Mouse (Mus musculus): ENCODE measurements at regions not wholly inside any gene's neighbourhood (a gene's known extent, or its start where the extent isn't known, plus 50 kb on each side); places are given as distances from the start of the nearest gene placed in this dataset.

DNA sequence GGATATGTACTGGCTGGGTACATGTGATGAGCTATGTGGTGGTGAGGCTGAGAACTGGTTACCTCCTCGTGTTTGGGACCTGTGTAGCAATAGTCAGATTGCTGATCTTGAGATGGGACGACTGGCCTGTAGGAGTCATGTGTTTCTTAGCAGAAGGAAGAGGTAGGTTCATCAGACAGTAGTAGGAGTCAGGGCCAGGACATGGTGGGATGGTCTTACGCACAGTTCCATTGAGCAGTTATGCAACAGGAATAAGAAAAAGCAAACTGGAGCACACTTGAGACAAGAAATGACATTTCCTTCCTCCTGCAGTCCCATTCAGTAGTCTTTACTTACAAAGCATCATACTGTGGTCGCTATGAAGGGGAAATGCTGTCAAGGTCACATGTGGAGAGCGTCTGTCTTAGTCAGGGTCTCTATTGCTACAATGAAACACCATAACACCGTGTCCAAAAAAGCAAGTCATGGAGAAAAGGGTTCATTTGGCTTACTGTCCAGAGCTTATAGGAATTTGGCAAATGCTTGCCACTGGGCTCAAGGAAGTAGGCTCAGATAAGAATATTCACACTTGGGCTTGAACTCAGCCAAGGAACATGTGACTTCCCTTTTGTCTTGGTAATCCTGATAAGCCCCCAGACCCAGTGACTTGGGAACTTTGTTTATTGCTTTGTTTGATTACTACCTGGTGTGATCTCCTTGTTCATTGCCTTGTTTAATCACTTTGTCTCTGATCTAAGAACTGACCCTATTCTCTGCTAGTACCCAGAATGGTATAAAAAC, 72.0 kb downstream of the Tnfaip3 start:
- 79% methylated on average over 6 of the region's 6 CpGs for WGBS
- no peak for ATAC-seq

GRCm38 (mm10) chr10:18946727-18947126, 68.7 kb downstream of the Tnfaip3 start:
- Histone ChIP-seq H3K9me3 (ENCODE audit: control insufficient read depth, low read length) (no peaks in the 10 kb centered on the region), H3K4me1 (ENCODE audit: control insufficient read depth, insufficient read depth, low read depth, low read length) (no peaks in the 10 kb centered on the region), H3K9ac (ENCODE audit: low read depth, low read length) (no peak overlapping the region), H3K27me3 (replicated peaks; ENCODE audit: control insufficient read depth, insufficient read depth, low read length) (no peaks in the 10 kb centered on the region), H3K4me3 (ENCODE audit: low read length) (no peak overlapping the region), H3K27ac (ENCODE audit: low read depth, low read length) (no peak overlapping the region), H3K36me3 (ENCODE audit: control insufficient read depth, insufficient read depth, low read length) (no peaks in the 10 kb centered on the region), H3K4me2 (ENCODE audit: low read length) (no peak overlapping the region)
- no peak for ATAC-seq

More for the DNA sequence above, 72.0 kb downstream of the Tnfaip3 start:
- Histone ChIP-seq H3K4me1 (ENCODE audit: control insufficient read depth, insufficient read depth, low read depth, low read length) (no peaks in the 10 kb centered on the region), H3K9me3 (ENCODE audit: control insufficient read depth, low read length) (no peaks in the 10 kb centered on the region), H3K27ac (ENCODE audit: low read depth, low read length) (no peak overlapping the region), H3K4me2 (ENCODE audit: low read length) (no peak overlapping the region), H3K36me3 (ENCODE audit: control insufficient read depth, insufficient read depth, low read length) (no peaks in the 10 kb centered on the region), H3K4me3 (ENCODE audit: low read length) (no peak overlapping the region), H3K27me3 (replicated peaks; ENCODE audit: control insufficient read depth, insufficient read depth, low read length) (no peaks in the 10 kb centered on the region), H3K9ac (ENCODE audit: low read depth, low read length) (no peak overlapping the region)
